Mouse (Mus musculus) urinary bladder, postnatal 25 days (tissue): ENCODE results near the gene Dtx4.

ENCODE experiments used
- DNase-seq: peaks from one replicate; pipeline ENCODE4 v3.0.0; 2022; ENCODE audit warnings: low spot score

Gene Dtx4

DNA sequence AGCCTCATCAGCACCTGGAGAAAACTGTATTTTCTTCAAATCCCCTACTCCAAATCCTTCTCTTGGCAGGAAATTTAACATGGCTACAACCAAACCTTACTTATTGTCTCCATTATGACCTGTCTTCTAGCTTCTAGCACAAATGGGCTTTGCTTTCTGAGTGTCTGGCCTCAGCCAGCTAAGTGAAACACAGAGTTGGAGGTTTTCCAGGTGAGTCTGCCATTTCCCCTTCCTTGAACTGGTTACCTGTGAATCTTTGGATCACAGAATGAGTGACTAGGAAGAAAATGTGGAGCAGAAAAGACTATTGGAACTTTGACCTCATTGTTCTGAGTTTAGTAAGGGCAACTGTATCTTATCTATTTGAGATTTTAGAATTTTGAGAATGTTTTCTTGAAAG lies 83.9 kb downstream of the Dtx4 start, which contains the start of gene Olfr1441:
Olfr1441 (plus strand) TSS at position 73 of the 400 bp plus-strand sequence.
- no peak for DNase-seq
